Comparison of ENCODE assay signal across 7 mouse cellular contexts in the genomic region with DNA sequence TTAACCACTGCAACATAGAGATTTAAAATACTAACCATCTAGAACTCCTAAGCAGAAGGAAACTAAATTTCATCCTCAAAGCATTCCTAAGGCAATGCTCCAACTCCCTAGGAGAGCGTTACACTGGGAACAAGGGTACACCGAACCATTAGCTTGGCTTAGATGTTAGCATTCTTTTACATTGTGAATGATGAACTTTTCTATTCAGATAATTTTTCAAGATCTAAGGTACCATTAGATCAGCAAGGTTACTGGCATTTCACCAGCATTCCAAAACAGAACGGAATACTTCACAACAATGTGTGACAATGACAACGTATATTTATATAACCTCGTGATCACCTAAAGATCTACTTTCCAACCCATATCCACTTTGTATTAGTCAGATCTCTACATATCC. TPM values are rescaled to one million over a fixed set of nuclear protein-coding genes. Genes with fewer than 3 reads are reported as not detected.
DNase-seq lines count a peak whose midpoint lies in the region; ATAC-seq and TF ChIP-seq lines count a peak whose summit lies in the region.

No protein-coding gene starts in this region.

- peaks cover 5% of the 10 kb centered on the region for H3K4me1 ChIP-seq in neural tube, embryonic 11.5 days (ENCODE audit: control insufficient read depth, insufficient read depth, low read length)
- H3K4me1 ChIP-seq in forebrain, embryonic 10.5 days: peaks cover 26% of the 10 kb centered on the region
- H3K4me1 ChIP-seq in limb, embryonic 13.5 days: peaks cover 29% of the 10 kb centered on the region
- H3K4me1 ChIP-seq in stomach, postnatal 0 days (replicated peaks; ENCODE audit: control insufficient read depth, insufficient read depth): no peaks in the 10 kb centered on the region; the same call in 1 of the 2 replicates
- H3K4me1 ChIP-seq in thymus, adult 2 months (replicated peaks; ENCODE audit: control insufficient read depth, insufficient read depth, low read length): peaks cover 23% of the 10 kb centered on the region

- H3K36me3 ChIP-seq in neural tube, embryonic 11.5 days (ENCODE audit: control insufficient read depth, insufficient read depth, low read length): no peaks in the 10 kb centered on the region
- H3K36me3 ChIP-seq in forebrain, embryonic 10.5 days (replicated peaks): no peaks in the 10 kb centered on the region
- no peaks in the 10 kb centered on the region for H3K36me3 ChIP-seq in limb, embryonic 13.5 days
- no peaks in the 10 kb centered on the region for H3K36me3 ChIP-seq in stomach, postnatal 0 days (ENCODE audit: control insufficient read depth, insufficient read depth, low read length)
- no peaks in the 10 kb centered on the region for H3K36me3 ChIP-seq in thymus, adult 2 months (ENCODE audit: control insufficient read depth, insufficient read depth, low read length)

- ATAC-seq in neural tube, embryonic 11.5 days (ENCODE audit: insufficient read depth, low FRiP score, low TSS enrichment): no peak
- ATAC-seq in limb, embryonic 13.5 days (ENCODE audit: low FRiP score, low read depth): no peak
- no peak for ATAC-seq in stomach, postnatal 0 days (ENCODE audit: low FRiP score, low TSS enrichment)

- peak overlapping the region; percentile 85 for H3K4me3 ChIP-seq in neural tube, embryonic 11.5 days (ENCODE audit: low read depth, low read length)
- H3K4me3 ChIP-seq in forebrain, embryonic 10.5 days: peak overlapping the region; percentile 91
- peak overlapping the region; percentile 96 for H3K4me3 ChIP-seq in limb, embryonic 13.5 days
- peak overlapping the region; percentile 99 for H3K4me3 ChIP-seq in stomach, postnatal 0 days (ENCODE audit: low read depth, low read length)
- no peak overlapping the region for H3K4me3 ChIP-seq in thymus, adult 2 months (ENCODE audit: control insufficient read depth, insufficient read depth, low read length)

- H3K9me3 ChIP-seq in neural tube, embryonic 11.5 days (ENCODE audit: control insufficient read depth, low read length): no peaks in the 10 kb centered on the region
- H3K9me3 ChIP-seq in forebrain, embryonic 10.5 days: no peaks in the 10 kb centered on the region
- H3K9me3 ChIP-seq in limb, embryonic 13.5 days: no peaks in the 10 kb centered on the region
- H3K9me3 ChIP-seq in stomach, postnatal 0 days (ENCODE audit: control insufficient read depth, low read length): no peaks in the 10 kb centered on the region

- DNase-seq in neural tube, embryonic 11.5 days (ENCODE audit: low spot score): no peak
- no peak for DNase-seq in neural tube, embryonic 10.5 days (ENCODE audit: extremely low spot score, low spot score)
- no peak for DNase-seq in forebrain, embryonic 10.5 days (ENCODE audit: extremely low spot score, low spot score)
- no peak for DNase-seq in stomach, postnatal 0 days (ENCODE audit: low spot score)
- DNase-seq in thymus, adult 2 months: no peak
- DNase-seq in urinary bladder, postnatal 10 days (ENCODE audit: low spot score): no peak

- no peak for TF ChIP-seq CTCF in stomach, postnatal 0 days (IDR thresholded peaks at IDR 0.05; ENCODE audit: low read depth)
- TF ChIP-seq CTCF in thymus, adult 2 months (IDR thresholded peaks at IDR 0.05; ENCODE audit: borderline replicate concordance, control insufficient read depth, extremely low read depth, insufficient read depth, low read length, poor library complexity): no peak

- H3K27me3 ChIP-seq in neural tube, embryonic 11.5 days (ENCODE audit: control insufficient read depth, insufficient read depth, low read length): no peaks in the 10 kb centered on the region
- H3K27me3 ChIP-seq in forebrain, embryonic 10.5 days (ENCODE audit: poor library complexity, severe bottlenecking): no peaks in the 10 kb centered on the region
- H3K27me3 ChIP-seq in limb, embryonic 13.5 days: no peaks in the 10 kb centered on the region
- no peaks in the 10 kb centered on the region for H3K27me3 ChIP-seq in stomach, postnatal 0 days (ENCODE audit: control insufficient read depth, insufficient read depth, low read length)
- H3K27me3 ChIP-seq in thymus, adult 2 months (ENCODE audit: control insufficient read depth, insufficient read depth, low read length): no peaks in the 10 kb centered on the region

- peak overlapping the region; percentile 97 for H3K9ac ChIP-seq in neural tube, embryonic 11.5 days (ENCODE audit: low read length)
- peak overlapping the region; percentile 96 for H3K9ac ChIP-seq in limb, embryonic 13.5 days
- peak overlapping the region; percentile 96 for H3K9ac ChIP-seq in stomach, postnatal 0 days (ENCODE audit: low read length)

- no peak overlapping the region for H3K27ac ChIP-seq in neural tube, embryonic 11.5 days (ENCODE audit: low read depth, low read length)
- H3K27ac ChIP-seq in forebrain, embryonic 10.5 days: peak overlapping the region; percentile 98
- H3K27ac ChIP-seq in limb, embryonic 13.5 days: no peak overlapping the region
- no peak overlapping the region for H3K27ac ChIP-seq in stomach, postnatal 0 days (replicated peaks)
- no peak overlapping the region for H3K27ac ChIP-seq in thymus, adult 2 months (ENCODE audit: control insufficient read depth, insufficient read depth, low read length)

- H3K4me2 ChIP-seq in neural tube, embryonic 11.5 days (ENCODE audit: low read depth): peak overlapping the region; percentile 53
- peak overlapping the region; percentile 72 for H3K4me2 ChIP-seq in limb, embryonic 13.5 days (replicated peaks)
- H3K4me2 ChIP-seq in stomach, postnatal 0 days (replicated peaks; ENCODE audit: low read depth): peak overlapping the region; percentile 67

- TF ChIP-seq EP300 in stomach, postnatal 0 days (optimal IDR thresholded peaks at IDR 0.05): no peak

- no peak for TF ChIP-seq POLR2A in thymus, adult 2 months (IDR thresholded peaks at IDR 0.05; ENCODE audit: control insufficient read depth, extremely low read depth, insufficient read depth, low read length, poor library complexity)

- 20% methylated on average over 5 of the region's 5 CpGs for WGBS in neural tube, embryonic 11.5 days
- WGBS in forebrain, embryonic 10.5 days: 30% methylated on average over 5 of the region's 5 CpGs
- 9% methylated on average over 5 of the region's 5 CpGs for WGBS in limb, embryonic 13.5 days
- WGBS in stomach, postnatal 0 days: 3% methylated on average over 5 of the region's 5 CpGs
- 4% methylated on average over 5 of the region's 5 CpGs for whole genome bisulfite sequencing in thymus, adult 2 months

RNA-seq across cellular contexts. Expression of a gene that starts 6.1 kb away (rescaled TPM):
- polyA plus RNA-seq in neural tube, embryonic 11.5 days (2014; fragmentation: Nextera tagmentation; extraction: Ambion mirVana): 5.4 and 5.6 TPM in 2 replicates
- 5.2 and 5.6 TPM in 2 replicates for polyA plus RNA-seq in forebrain, embryonic 10.5 days (2016; fragmentation: Nextera tagmentation; extraction: Ambion mirVana)
- 5.4 and 6.0 TPM in 2 replicates for polyA plus RNA-seq in limb, embryonic 13.5 days (2015; fragmentation: Nextera tagmentation; extraction: Ambion mirVana)
- 3.4 and 3.7 TPM in 2 replicates for polyA plus RNA-seq in stomach, postnatal 0 days (2015; fragmentation: Nextera tagmentation; extraction: Ambion mirVana)
- 15.0 and 17.6 TPM in 2 replicates for polyA plus RNA-seq in thymus, adult 2 months (2012; rRNA removed)
